Mouse (Mus musculus) yolk sac, embryonic 10.5 days (tissue): ENCODE measurements at regions not wholly inside any gene's neighbourhood (a gene's known extent, or its start where the extent isn't known, plus 50 kb on each side); places are given as distances from the start of the nearest gene placed in this dataset.

Experiments
- DNase-seq: peaks from one replicate; pipeline ENCODE4 v3.0.0-alpha.2; 2017; ENCODE audit warnings: low spot score

DNA sequence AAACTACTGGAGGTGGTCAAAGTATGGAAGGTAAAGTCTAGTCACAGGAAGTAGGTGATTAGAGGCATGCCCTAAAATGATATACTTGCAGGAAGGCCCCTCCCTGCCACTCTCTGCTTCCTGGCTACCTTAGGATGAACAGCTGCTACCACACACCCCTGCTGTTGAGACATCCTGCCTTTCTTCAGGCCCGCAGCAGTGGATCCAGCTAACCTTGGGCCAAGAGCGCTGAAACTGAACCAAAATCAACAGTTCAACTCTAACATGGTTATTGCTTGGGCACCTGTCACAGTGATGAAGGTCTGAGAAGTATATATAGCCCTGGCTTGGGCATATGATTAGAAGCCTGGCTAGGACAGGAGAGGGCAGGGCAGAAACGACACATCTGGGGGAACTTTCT lies 352.4 kb downstream of the Prdm2 start:
- no peak for DNase-seq

DNA sequence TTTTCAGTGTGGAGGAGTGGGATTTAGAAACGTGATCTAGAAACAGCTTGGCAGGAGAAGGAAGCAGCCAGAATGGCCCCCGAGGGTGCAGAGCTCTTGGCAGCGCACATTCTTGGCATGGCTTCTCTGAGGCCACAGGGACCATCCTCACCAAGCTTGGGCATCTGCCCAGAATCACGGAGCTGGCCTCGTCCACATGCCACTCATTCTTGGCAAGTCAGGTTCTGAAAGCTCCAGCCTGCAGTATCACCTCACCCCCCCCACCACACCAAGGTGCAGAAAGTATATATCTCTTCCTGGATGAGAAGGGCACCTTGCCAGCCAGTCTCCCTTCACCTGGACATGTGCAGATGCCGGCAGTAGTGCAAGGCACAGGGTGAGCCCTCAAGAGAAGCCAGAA lies 356.2 kb downstream of the Prdm2 start:
- no peak for DNase-seq

DNA sequence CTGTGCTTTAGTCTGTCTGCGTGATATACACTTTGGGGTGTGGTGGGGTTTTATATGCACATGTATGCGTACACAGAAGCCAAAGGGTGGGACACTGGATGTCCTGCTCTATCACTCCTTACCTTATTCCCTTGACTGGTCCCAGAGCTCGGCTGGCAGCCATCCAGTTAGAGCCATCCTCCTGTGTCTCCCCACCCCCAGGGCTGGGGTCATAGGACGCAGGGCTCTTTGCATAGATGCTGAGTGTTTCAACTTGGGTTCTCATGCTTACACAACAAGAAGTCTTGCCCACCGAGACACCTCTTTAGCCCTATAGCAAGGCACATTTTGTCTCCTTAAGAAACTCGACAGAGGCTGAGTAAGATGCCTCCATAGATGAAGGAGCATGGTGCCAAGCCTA lies 357.2 kb downstream of the Prdm2 start:
- no peak for DNase-seq

DNA sequence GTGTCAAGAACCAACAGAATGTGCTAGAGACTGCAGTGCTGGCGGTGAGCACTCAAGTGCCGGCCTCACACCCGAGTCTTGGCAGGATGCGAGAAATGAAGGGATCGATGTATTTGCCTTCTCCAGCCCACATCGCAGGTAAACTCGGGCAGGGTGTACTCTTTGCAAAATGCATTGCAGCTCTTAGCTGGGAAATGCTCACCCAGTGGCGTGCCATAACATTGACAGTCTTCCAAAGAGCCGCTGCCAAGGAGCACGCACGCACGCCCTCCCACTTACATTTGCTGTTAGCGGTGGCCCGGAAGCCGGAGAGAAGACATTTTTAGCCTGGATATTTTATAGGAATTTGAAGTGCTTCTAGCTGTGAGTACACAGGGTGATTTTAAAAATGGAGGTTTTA lies 358.9 kb downstream of the Prdm2 start:
- DNase-seq = no peak

DNA sequence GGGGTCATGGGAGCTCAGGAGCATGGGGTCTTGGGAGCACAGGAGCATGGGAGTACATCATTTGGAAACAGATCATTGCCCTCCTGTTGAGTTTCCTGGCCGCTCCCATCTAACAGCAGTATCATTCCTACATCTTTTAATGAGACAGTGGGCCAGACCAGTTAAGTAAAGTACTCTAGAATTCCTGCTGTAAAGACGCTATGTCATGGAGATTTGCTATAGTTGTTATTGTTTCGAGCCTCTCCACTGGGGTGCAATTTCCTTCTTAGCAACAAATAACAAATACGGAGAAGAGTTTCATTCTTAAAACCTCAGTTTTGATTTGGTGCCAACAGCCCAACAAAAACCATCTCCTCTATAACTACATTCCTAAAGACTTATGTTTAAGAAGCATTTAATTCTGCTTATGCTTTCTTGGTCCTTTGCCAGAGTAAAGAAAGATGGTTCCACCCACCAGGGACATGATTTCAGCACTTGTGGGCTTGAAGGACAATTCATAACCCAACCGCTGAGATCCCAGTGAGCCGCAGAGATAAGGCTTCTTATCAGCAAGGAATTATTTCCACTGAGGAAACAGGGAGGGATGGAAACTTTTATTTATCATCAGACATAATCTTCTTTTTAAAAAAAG lies 367.6 kb downstream of the Prdm2 start:
- no peak for DNase-seq

DNA sequence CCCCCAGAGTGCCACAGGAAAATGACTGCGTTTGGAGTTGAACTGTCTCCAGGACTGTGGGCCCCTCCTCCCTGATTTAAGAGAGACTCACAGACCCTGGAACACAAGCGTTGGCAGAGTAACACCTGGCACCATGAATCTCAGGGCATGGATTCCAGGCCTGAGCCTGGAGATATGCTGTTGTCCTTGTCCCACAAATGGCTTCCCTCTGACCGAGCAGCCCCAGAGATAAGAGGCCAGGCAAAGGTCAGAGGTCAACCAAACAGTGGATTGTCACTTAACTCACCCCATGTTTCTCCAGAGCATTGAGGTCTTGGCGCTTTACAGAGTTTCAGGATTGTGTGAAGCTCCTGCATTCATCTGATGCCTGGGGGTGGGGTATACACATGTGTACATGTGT lies 373.3 kb downstream of the Prdm2 start:
- DNase-seq = peak; percentile 63

DNA sequence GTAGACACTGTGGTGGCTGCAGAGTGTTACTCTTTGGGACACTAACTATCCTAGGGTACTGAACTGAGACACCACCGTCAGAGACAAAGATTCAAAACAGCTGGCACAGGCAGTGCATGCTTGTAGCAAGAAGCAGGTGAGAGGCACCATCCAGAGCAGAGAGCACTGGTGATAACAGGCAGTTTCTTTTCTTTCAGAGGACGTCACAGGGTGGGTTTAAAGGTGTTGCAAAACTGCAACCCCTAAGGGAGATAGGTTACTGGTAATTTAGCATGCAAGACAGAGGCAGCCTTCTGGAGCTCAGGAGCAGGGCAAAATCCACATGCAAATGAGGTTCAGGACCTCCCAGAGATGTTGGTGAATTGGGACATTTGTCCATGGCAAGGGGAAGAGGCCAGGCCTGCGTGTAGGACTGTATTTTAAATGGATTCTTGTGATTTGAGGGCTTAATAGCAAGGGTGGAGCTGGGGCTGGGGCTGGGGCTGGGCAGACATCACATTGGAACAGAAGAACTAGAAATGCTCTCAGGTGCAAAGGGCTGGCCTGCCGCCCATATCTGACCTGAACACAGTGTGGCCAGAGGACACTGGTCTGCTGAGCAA lies 374.3 kb downstream of the Prdm2 start:
- DNase-seq = peak; percentile 64

DNA sequence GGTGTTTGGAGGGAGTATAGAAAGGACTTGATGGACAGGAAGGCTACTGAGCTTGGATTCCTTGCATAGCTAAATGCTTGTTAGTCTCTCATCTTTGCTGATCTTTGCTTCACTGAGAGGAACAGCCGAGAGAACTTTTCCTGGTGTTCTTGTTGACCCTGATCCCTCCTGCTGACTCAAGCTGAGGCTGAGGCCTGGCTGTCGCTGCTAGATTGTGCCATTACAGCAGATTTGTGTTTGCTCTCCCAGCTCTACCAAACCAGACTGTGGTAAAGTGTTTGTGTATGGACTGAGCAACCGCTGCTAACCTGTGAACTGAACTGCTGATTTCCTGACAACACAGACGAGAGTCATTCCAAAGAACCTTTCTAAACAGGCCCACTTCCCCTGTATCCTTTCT lies 375.2 kb downstream of the Prdm2 start:
- peak; percentile 79 for DNase-seq

DNA sequence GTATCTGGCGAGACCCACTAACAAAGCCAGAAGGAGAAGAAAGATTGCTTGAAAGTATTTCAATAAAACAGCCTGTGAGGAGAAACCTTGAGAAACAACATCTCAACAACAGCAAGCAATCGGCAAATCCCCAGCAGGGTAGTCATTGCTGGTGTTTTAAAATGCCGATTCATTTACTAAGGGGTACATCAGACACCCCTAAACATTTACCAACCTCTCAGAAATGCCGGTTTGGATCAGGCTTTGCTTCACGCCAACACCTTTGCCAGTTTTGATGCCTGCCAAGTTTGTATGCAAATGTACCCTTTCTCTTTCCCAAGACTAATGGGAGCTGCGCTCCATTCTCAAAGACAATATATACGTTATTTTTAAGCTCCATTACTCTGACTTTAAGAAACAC lies 383.1 kb downstream of the Prdm2 start:
- DNase-seq = no peak

DNA sequence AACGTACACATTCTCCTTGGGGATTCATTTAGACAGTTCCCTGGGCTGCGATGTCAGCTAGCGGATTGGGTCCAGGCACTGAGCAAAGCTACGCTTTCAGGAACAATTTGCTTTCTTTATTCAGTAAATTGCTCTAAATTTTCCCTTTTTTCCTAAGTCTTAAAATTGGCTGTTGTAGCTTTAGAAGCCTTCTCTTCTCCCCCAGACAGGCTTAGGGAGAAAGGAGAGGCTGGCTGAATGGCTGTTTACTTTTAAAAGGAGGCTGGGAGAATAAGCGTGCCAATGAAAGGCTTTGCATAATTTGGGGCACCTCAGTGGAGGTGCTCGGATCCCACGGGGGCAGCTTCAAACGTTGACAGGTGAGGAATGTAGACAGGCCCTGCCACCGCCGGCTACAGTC lies 383.8 kb downstream of the Prdm2 start:
- DNase-seq = no peak

DNA sequence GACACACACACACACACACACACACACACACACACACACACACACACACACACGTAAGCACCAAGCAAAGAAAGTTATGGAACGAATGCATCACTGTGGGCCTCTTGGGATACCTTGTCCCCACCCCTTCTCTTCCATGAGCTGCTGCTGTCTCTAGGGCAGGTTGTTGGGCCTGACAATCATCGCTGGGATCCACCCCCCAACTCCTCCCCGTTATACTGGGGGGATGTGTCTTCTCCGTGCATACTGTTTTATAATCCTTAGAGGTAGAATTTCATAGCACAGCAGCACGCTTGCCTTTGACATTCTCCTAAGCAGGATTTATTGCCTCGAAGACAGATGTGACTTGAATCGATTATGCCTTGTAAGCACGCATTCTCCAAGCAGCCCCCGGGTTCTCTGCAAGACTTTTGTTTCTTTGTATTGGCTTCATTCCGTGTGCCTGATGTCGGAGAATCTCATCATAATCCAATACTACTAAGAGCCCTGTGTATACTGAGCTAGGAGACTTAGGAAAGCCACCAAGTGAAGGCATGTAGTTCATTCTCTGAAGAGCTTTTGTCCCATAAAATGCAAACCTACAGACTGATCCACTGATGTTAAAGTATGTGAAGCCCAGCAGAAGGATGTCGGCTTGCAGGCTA lies 386.4 kb downstream of the Prdm2 start:
- no peak for DNase-seq

DNA sequence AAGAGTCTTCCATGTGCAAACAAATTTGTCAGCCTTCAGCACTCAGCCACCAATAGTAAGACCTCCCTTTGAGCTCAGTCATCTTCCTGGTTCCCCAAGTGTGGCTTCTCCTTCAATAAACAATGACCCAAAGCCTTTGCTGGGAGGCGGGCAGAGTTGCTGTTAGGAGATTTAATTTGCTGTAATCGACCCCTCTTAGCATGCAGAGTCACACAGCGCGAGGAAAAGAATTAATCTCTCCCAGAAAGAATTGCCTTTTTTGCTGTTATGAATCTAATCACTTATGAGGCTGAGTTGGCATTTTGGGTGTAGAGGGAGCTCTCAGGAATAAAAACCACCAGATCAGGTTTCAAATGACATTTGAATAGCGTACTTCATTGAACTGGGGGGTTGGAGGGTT lies 387.0 kb downstream of the Prdm2 start:
- no peak for DNase-seq

DNA sequence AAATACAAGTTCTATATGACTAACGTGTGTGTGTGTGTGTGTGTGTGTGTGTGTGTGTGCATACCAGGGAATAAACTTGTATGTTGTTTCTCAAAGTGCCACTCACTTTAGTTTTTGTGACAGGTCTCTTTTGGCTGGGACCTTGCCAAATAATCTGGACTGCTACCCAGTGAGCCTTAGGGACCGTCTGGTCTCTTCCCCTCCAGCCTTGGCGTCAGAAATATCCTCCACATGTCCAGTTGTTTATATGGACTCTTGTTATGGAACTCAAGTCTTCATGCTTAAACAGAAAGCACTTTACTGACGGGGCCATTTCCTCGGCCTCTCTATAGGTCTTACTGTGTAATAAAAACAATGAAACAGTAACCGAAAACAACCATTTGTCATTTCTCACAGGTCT lies 394.4 kb downstream of the Prdm2 start:
- no peak for DNase-seq

DNA sequence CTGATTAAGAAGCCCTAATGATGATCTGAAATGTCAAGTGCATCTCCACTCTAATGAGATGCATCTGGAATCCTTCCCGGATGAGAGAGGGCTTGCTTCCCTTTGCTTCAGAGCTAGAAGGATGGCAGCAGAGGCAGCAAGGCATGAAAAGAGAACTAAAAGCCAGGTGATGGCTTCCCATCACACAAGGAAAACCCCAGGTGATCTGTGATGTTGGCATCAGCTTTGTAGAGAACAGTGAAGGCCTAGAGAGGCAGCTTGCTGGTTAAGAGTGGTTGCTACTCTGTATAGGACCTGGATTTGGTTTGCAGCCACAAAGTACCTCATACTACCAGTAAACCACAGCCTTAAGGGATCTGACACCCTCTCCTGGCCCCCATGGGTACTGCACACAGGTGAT lies 395.8 kb downstream of the Prdm2 start:
- no peak for DNase-seq

DNA sequence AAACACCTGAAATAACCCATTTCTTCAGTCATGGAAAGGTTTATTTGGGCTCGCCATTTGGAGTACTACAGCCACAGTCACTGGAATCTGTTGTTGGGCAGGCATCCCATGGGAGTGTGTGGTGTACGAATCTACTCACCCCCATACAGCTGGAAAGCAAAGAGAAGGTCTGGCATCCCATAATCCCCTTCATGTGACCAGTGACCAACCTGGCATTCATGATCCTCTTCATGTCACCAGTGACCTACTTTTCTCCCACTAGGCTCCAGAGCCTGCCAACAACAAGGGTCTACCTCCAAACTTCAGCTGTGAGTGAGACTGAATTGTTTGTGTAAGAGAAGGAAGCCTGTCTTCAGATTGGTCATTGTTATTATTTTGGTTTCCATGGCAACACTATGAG lies 409.0 kb downstream of the Prdm2 start:
- DNase-seq = no peak

DNA sequence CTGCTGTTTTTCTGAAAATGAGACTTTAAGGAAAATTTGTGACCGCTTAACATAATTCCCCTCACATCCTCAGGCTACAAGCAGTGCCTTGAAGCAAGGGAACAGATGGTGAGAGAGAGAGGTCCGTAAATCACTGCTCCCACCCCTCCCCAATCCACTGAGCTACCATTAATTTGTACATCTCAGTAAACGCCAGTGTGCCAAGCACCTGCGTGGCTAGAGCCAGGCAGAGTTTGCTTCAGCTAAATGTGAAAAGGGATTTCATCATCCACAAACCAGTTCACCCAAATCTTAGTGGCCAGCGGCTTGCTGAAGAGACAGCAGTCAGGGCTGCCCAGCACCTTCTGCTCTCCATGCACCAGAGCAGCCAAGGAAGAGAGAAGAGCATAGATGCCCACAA lies 413.5 kb downstream of the Prdm2 start:
- no peak for DNase-seq

DNA sequence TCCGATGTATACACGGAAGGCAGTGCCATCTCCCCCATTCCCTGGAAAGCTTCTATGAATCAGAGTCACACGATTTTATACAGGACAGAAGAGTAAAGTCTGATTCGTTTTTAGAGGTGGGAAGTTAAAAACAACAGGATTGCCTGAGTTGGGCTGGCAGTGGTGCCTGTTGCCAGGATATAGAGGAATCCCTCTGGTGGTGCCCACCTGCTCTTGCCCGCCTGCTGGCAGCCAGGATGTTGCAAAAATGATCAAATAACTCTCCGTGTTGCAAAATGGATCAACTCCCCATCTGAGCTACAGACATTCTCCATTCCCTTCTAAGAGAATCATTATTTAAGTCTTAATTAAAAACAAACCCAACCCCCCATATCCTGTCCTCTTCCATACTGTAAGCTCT lies 414.0 kb downstream of the Prdm2 start:
- no peak for DNase-seq

DNA sequence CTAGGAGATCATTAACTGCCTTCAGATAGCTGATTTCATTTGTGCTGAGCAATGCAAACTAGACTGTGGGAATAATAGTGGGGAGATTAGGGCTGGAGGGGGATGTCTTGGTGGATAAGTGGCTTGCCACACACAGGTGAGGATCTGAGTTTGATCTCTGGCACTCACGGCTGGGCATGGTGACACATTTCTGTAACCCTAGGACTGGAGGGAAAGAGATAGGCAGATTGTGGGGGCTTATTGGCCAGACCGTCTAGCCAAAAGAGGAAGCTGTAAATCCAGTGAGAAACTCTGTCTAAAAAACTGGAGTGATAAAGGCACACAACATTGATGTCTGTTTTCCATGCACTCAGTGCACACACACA lies 420.2 kb downstream of the Prdm2 start:
- DNase-seq = no peak

DNA sequence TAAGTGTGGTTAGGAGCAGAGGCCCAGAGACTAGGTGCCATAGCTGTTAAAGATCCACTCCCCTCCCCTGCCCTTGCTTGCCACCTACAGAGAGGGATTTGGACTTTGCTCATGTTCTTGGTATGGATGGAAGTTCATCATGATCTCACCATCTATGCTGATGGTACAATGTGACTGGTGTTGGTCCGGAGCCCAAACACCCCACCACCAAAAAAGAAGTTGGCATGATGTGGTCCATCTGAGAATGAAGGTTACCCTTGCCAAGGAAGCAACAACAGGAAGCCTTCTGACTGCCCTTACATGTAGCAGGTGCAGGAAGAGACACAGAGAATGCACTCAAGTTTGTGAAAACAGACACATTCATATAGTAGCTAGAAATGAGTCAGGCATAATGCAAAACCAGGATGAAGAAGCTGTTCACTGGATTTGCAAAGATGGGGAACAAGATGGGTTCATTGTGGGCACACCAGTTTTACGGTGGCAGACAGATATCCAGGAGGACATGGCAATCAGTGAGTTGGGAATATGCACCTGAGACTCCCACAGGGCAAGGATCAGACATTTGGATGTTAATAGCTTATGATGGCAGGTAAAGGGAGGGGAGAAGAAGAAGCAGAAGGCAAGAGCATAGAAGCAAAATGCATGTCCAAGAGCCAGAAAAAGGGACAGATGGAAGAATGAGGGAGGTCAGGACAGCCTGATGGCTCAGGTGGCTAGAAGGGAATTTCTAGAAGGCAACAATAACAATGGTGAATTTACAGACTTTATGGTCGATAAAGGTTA lies 420.8 kb downstream of the Prdm2 start:
- DNase-seq = no peak

DNA sequence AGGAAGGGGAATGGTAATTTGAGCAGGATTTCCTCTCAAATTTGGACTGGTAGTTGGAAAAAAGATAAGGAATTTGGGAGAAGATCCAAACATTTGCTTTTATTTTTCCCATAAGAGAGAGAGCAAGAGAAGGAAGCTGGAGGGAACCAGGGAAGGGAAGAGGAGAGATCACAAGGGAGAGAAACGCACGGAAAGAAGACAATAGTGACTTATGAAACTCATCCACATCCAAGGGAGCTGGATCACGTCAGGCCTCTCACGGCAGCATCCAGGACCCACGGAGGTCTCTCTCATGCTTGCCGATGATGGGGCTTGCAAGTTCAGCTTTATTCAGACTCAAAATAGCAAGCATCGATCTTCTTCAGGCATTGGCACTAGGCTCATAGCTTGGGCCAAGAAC lies 423.7 kb downstream of the Prdm2 start:
- no peak for DNase-seq

DNA sequence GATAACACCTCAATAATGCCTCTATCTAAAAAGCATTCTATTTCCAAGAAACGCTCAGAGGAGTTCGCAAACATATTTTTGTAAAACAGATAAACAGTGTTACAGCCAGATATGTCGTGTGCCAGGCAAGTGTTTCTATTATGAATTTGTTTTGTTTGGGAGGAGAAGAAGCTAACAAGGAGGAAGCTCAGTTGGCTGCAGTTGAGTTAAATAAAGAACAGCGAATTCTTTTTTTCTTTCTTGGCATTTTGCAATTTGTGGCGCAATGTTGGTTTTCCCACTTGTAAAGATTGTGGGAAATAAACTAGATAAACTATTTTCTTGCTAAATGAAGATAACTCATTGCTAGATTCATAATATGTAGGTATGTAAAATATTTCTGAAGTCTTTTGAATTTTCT lies 427.4 kb downstream of the Prdm2 start:
- no peak for DNase-seq

DNA sequence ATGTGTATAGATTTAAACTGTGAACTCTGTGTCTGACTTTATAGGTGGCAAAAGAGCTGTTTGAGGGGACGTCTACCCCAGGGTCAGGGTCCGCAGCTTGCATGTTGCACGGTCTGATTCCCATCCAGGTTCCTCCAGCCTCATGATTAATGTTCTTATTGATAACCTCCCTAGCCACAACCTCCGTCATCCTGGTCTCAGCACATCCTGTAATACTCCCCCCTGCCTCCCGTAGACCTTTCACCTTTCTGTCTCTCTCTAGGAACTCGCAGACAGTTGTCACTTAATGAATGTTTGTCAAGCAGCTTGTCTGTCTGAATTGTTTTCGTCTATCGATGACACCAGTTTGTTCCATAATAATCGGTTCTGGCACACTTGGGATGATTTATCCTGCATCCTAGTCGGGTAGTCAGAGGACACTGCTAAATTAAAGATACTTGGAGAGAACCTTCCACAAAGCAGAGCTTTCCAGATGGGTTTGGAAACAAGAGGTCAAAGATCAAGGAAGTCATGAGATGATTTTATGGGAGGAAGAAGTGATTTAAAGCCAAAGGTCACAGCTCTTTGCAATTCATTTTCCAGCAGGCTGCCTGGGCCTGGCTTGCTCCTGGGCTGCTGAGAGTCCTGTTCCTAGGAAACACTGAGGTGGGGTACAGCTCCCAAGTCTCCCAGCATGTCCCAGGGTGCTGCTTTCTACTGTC lies 435.9 kb downstream of the Prdm2 start:
- peak; percentile 81 for DNase-seq

DNA sequence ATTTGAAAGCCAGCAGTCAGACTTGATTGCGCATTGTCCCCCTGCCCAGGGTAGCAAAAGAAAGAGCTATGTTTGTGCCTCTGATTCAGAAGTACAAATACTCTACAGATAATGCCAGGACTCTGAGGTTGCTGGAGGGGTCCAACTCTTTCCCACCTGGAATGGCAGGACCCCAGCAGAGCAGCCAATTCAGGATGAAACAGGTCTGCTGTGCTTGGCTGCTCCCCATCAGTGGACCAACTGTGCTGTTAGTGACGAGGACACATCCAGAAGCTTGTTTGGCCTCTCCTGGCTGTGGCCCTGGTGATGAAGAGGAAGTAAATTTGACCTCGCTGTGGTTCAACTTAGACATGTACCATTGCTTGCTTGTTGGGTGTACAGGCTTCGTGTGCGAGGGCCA lies 437.8 kb downstream of the Prdm2 start:
- no peak for DNase-seq
